Mouse (Mus musculus) gastrocnemius, postnatal 4 days (tissue): ENCODE measurements around the gene Acbd3. TPM values are rescaled to one million over a fixed set of nuclear protein-coding genes. Genes with fewer than 3 reads are reported as not detected.

ENCODE experiments used
- DNase-seq, 2 experiments: peaks; one replicate each; pipeline ENCODE4 v3.0.0; 2021 to 2022; ENCODE audit warnings: low spot score in 2 of 2, mixed read lengths in 2 of 2
- total RNA-seq, 2 experiments: library from RNA; stranded (reverse); gene quantifications; 2 replicates each; pipeline ENCODE4 v1.2.3; 2021

The Acbd3 gene
- total RNA-seq, 2 experiments from 2014 or later: 36.1 to 36.9 TPM

DNA sequence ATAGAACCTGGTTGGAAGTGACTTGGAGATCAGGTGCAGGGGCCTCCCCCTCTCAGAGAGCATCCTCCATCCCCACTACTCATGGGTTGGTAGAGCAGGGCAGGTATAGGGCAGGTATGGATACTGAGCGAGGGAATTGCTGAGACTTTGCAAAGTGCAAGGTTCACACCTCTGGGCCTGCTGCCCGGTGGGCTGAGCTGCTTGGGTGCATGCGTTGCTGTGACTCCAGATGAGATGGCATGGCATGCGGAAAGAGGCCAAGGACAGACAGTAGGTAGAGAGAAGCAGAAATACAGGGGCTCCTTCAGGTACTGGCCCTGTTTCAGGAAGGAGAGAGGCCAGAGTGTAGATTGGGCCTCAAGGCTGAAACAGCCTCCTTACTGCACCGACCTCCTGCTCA, 55.4 kb downstream of the Acbd3 start:
- no peak for DNase-seq

DNA sequence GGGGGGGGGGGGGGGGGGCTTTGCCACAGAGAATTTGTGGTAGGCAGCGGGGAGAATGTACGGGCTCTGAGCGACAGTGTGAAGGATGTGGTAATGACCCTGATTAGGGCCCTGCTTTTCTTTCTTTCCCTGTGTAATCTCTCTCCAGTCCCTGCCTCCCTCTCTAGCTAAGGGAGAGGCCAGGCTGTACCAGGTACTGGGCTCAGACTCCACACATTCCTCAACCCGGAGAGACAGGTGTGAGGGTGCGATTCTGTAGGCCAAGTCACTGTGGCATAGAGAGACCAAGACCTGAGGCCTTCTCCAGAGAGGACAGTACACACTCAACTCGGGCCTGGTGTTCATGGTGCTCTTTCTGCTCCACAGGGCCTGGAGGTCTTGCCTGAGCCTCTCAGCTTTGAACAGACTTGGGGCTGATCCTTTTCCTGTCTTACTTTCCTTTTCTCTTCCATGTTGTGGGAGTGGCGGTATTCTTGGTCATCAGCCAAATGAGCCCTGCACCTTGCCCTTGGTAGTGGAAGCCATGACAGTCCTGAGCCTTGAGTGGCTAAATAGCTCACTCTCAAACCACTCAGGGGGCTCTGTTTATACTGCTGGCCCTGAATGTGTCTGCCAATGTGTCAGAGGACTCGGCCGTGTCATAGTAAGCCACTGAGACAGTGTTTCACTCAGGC, 57.2 kb downstream of the Acbd3 start:
- no peak for DNase-seq

DNA sequence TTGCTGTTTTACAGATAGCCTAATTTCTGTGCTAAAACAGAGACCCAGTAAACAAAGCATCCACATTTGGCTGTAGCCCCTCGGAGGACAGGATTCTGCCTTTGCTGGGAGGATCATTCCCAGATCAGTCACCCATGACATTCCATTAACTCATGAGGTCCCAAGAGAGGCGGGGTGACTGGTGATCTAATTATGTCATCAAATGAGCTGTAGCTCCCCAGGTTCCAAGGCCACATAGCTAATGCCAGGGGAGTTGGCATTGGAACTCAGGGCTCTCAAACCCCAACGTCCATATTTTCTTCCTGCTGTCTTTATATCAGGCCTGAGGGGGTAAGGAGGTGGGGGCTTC, 57.7 kb downstream of the Acbd3 start:
- DNase-seq: no peak

- no peak for DNase-seq
Measured at GRCm38 (mm10) chr1:180791821-180792480, 66.1 kb downstream of the Acbd3 start.

GRCm38 (mm10) chr1:180792814-180793213, 67.0 kb downstream of the Acbd3 start:
- DNase-seq: no peak

GRCm38 (mm10) chr1:180793445-180794117, 67.7 kb downstream of the Acbd3 start:
- DNase-seq: no peak

- no peak for DNase-seq
Measured at GRCm38 (mm10) chr1:180794170-180794569, 68.3 kb downstream of the Acbd3 start.

- DNase-seq: no peak
Measured at GRCm38 (mm10) chr1:180798660-180799059, 72.8 kb downstream of the Acbd3 start.

DNA sequence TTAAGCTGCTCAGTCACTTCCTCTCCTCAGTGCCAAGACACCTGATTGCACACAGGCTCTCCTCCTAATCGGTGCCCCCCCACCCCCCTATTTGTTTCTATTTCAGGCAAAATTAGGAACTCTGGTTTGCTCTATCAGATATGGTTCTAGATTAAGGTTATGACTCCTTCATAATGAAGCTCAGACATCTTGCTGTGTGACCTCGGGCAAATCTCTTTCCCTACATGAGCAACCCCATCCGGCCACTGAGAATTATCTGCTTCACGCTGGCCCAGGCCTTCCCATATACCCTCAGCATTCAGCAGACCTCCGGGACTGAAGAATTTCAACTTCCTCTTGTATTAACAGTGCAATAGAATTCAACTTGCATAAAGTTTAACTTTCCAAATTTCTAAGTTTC, 73.4 kb downstream of the Acbd3 start:
- DNase-seq: no peak

GRCm38 (mm10) chr1:180800022-180800421, 74.2 kb downstream of the Acbd3 start:
- DNase-seq: no peak

DNA sequence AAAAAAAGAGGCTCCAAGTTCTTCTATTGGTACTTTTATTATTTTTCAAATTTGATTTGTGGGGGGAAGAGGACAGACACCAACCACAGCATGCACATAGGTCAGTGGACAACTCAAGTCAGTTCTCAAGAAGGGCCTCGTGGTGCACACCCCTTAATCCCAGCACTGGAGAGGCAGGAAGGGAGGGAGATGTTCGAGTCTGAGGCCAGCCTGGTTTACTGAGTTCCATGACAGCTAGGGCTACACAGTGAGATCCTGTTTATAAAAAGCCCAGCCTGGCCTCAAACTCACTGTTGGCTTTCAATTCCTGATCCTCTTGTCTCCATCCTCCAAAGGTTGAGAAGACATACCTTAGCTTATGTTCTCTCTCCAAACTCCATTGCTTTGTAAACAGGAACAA, 75.0 kb downstream of the Acbd3 start:
- no peak for DNase-seq

GRCm38 (mm10) chr1:180801466-180801994, 75.7 kb downstream of the Acbd3 start:
- no peak for DNase-seq

Other genes with a start within 250 kb of the Acbd3 start
- gene Stum, start 242.5 kb upstream of the Acbd3 start, total RNA-seq: 1 to 10 TPM; 5.0 to 5.4 TPM
- 10 to 100 TPM; 81.5 to 86.3 TPM for gene Parp1, start 157.1 kb upstream of the Acbd3 start, total RNA-seq
- gene Lin9, start 84.9 kb upstream of the Acbd3 start, total RNA-seq: 1 to 10 TPM; 7.8 to 8.6 TPM
- not detected for gene Mixl1, start 29.0 kb upstream of the Acbd3 start, total RNA-seq
- 100 to 1,000 TPM; 776 to 797 TPM for gene H3f3a, start 87.9 kb downstream of the Acbd3 start, total RNA-seq
- 10 to 100 TPM; 18.5 to 20.0 TPM for gene Sde2, start 125.1 kb downstream of the Acbd3 start, total RNA-seq
- not detected for gene Lefty2, start 167.1 kb downstream of the Acbd3 start, total RNA-seq
- gene Pycr2, start 178.2 kb downstream of the Acbd3 start, total RNA-seq: 10 to 100 TPM; 24.1 to 27.0 TPM
- gene Lefty1, start 209.0 kb downstream of the Acbd3 start, total RNA-seq: 1 to 10 TPM in 1 of 2 experiments, under 1 TPM in 1; 0.96 to 1.5 TPM
- gene Tmem63a, start 216.3 kb downstream of the Acbd3 start, total RNA-seq: 10 to 100 TPM; 15.3 to 17.3 TPM